Mouse (Mus musculus): ENCODE data around the gene Ifnar2. TPM values are rescaled to one million over a fixed set of nuclear protein-coding genes. Genes with fewer than 3 reads are reported as not detected.

The Ifnar2 gene
- polyA plus RNA-seq, 1 experiment from 2014 or later: 33.5 TPM

DNA sequence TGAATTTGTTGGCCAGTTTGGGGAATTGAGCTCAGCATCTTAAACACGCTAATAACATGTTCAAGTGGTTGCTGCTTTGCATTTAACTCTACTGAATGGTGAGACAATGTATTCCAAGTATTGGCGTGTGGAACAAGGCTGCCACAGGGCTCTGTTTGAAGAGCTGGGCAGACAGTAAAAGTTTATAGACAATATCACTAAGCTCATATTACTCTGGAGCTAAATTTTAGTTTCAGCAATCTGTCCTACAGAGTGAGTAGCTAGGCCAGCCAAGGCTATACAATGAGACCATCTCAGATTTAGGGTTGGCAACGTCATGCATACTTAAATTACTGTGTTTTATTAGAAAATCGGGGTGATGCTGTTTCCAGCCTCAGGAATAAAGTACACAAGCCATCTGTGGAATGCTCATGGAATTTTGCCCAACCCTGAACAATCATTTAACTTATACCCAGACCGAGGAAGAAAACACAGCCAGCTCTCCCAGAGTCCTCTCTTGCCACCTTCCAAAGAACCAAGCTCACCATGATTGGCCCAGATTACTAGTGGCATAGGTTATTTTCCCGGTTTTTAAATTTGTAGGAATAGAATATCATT lies 29.1 kb downstream of the Ifnar2 start:
- Histone ChIP-seq H3K4me3 (no peak overlapping the region), H3K4me1 (peaks cover 10% of the 10 kb centered on the region), H3K9me3 (no peaks in the 10 kb centered on the region), H3K36me3 (replicated peaks) (peaks cover 5% of the 10 kb centered on the region; the same call in 1 of the 2 replicates), H3K9ac (no peak overlapping the region), H3K4me2 (no peak overlapping the region), H3K27me3 (replicated peaks) (no peaks in the 10 kb centered on the region), H3K27ac (no peak overlapping the region)
- WGBS: 80% methylated on average over 6 of the region's 6 CpGs
- ATAC-seq (replicated peaks): no peak

DNA sequence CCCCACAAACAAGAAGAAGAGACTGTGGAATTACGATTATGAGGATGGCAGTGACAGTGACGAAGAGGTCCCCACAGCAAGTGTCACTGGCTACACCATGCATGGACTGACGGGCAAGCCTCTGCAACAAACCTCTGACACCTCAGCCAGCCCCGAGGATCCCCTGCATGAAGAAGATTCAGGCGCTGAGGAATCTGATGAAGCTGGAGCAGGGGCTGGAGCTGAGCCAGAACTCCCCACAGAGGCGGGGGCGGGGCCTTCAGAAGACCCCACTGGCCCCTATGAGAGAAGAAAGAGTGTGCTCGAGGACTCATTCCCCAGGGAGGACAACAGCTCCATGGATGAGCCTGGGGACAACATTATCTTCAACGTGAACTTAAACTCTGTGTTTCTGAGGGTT lies 31.2 kb downstream of the Ifnar2 start:
- no peak overlapping the region for H3K27ac ChIP-seq
- no peaks in the 10 kb centered on the region for H3K9me3 ChIP-seq
- H3K4me1 ChIP-seq: peaks cover 13% of the 10 kb centered on the region
- ATAC-seq (replicated peaks): no peak
- H3K4me3 ChIP-seq: no peak overlapping the region
- peaks cover 5% of the 10 kb centered on the region; the same call in 1 of the 2 replicates for H3K36me3 ChIP-seq (replicated peaks)
- H3K4me2 ChIP-seq: no peak overlapping the region
- no peaks in the 10 kb centered on the region for H3K27me3 ChIP-seq (replicated peaks)
- 83% methylated on average over 9 of the region's 9 CpGs for WGBS
- no peak overlapping the region for H3K9ac ChIP-seq

GRCm38 (mm10) chr16:91404187-91404586 lies 31.6 kb downstream of the Ifnar2 start:
- Histone ChIP-seq H3K4me1 (peaks cover 13% of the 10 kb centered on the region), H3K27ac (no peak overlapping the region), H3K27me3 (replicated peaks) (no peaks in the 10 kb centered on the region), H3K4me3 (no peak overlapping the region), H3K9me3 (no peaks in the 10 kb centered on the region), H3K4me2 (no peak overlapping the region), H3K9ac (no peak overlapping the region), H3K36me3 (replicated peaks) (peaks cover 5% of the 10 kb centered on the region; the same call in 1 of the 2 replicates)
- no peak for ATAC-seq (replicated peaks)
- WGBS: 93% methylated on average over 8 of the region's 8 CpGs

- ATAC-seq (replicated peaks): no peak
- H3K4me3 ChIP-seq: no peak overlapping the region
- H3K27ac ChIP-seq: no peak overlapping the region
- peaks cover 13% of the 10 kb centered on the region for H3K4me1 ChIP-seq
- H3K36me3 ChIP-seq (replicated peaks): peaks cover 5% of the 10 kb centered on the region; the same call in 1 of the 2 replicates
- no peaks in the 10 kb centered on the region for H3K27me3 ChIP-seq (replicated peaks)
- no peak overlapping the region for H3K9ac ChIP-seq
- WGBS: 70% methylated on average over 10 of the region's 10 CpGs
- no peak overlapping the region for H3K4me2 ChIP-seq
- H3K9me3 ChIP-seq: no peaks in the 10 kb centered on the region
Measured at GRCm38 (mm10) chr16:91404828-91405577, 32.4 kb downstream of the Ifnar2 start.

GRCm38 (mm10) chr16:91405640-91406584 lies 33.3 kb downstream of the Ifnar2 start, which contains the start of gene Il10rb:
TSS of gene Il10rb (plus strand) at chr16:91406164.
- H3K4me1 ChIP-seq: peaks cover 13% of the 10 kb centered on the region
- ATAC-seq (replicated peaks): peak; percentile 75
- H3K4me2 ChIP-seq: peak within 1 kb of the TSS; percentile 93
- peaks cover 5% of the 10 kb centered on the region; the same call in 1 of the 2 replicates for H3K36me3 ChIP-seq (replicated peaks)
- H3K9ac ChIP-seq: peak within 1 kb of the TSS; percentile 62
- H3K27ac ChIP-seq: peak within 1 kb of the TSS; percentile 39; the same call in 1 of the 2 replicates
- no peaks in the 10 kb centered on the region for H3K27me3 ChIP-seq (replicated peaks)
- peak within 1 kb of the TSS; percentile 49 for H3K4me3 ChIP-seq
- 5% methylated on average over 51 of the region's 51 CpGs for WGBS
- H3K9me3 ChIP-seq: no peaks in the 10 kb centered on the region

DNA sequence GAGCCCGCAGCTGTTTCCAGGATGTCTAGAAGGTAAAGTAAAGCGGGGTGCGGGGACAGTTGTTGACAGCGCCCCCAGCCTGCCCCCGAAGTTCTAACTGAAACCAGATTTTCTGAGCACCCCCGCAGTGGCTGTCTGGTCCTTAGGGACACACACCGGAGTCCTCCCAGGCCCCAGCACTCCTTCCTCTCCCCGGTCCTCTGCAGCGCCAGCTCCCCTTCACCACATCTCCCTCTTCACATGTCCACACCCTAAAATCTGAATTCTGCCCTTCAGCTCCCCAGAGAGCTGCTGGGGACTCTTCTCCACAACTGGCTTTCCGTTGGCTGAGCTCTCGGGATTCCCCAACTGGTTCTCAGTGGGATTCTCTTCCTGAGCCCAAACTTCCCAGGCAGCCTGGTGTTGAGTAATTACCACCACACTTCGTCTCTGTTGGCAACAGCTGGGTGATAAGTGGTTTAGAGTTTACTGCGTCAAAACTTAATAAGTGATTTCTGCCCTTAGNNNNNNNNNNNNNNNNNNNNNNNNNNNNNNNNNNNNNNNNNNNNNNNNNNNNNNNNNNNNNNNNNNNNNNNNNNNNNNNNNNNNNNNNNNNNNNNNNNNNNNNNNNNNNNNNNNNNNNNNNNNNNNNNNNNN lies 34.1 kb downstream of the Ifnar2 start:
- 2% methylated on average over 13 of the region's 13 CpGs for WGBS
- Histone ChIP-seq H3K27ac (peak overlapping the region; percentile 39; the same call in 1 of the 2 replicates), H3K27me3 (replicated peaks) (no peaks in the 10 kb centered on the region), H3K9ac (peak overlapping the region; percentile 62), H3K9me3 (no peaks in the 10 kb centered on the region), H3K4me1 (peaks cover 13% of the 10 kb centered on the region), H3K4me2 (peak overlapping the region; percentile 93), H3K36me3 (replicated peaks) (peaks cover 5% of the 10 kb centered on the region; the same call in 1 of the 2 replicates), H3K4me3 (peak overlapping the region; percentile 49)
- no peak; the same call in 1 of the 2 replicates for ATAC-seq (replicated peaks)

GRCm38 (mm10) chr16:91413102-91413844 lies 40.7 kb downstream of the Ifnar2 start:
- Histone ChIP-seq H3K4me1 (no peaks in the 10 kb centered on the region), H3K9ac (no peak overlapping the region), H3K4me3 (no peak overlapping the region), H3K4me2 (no peak overlapping the region), H3K27ac (no peak overlapping the region), H3K36me3 (replicated peaks) (no peaks in the 10 kb centered on the region), H3K9me3 (no peaks in the 10 kb centered on the region), H3K27me3 (replicated peaks) (no peaks in the 10 kb centered on the region)
- WGBS: 78% methylated on average over 12 of the region's 12 CpGs
- no peak for ATAC-seq (replicated peaks)

GRCm38 (mm10) chr16:91415391-91416189 lies 43.0 kb downstream of the Ifnar2 start:
- Histone ChIP-seq H3K36me3 (replicated peaks) (no peaks in the 10 kb centered on the region), H3K4me1 (no peaks in the 10 kb centered on the region), H3K9me3 (no peaks in the 10 kb centered on the region), H3K4me3 (no peak overlapping the region), H3K27ac (no peak overlapping the region), H3K4me2 (no peak overlapping the region), H3K27me3 (replicated peaks) (no peaks in the 10 kb centered on the region), H3K9ac (no peak overlapping the region)
- ATAC-seq (replicated peaks): no peak
- 87% methylated on average over 9 of the region's 9 CpGs for WGBS

DNA sequence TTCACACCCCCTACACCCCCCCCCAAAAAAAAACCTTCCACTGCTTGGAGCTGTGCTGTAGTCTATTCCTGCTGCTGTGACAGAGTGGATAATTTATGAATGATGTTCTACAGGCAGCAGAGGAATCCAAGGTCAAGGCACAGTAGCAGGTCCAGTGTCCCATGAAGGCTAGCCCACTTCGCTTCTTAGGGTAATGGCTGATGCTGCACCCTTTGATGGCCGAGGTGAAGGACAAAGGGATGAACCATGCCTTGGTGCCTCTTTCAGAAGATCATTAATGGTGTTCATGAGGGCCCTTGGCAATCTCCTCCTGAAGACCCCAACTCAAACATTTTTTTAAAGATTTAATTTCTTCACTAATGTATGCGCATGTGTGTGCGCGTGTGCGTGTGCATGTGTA lies 43.8 kb downstream of the Ifnar2 start:
- H3K36me3 ChIP-seq (replicated peaks): no peaks in the 10 kb centered on the region
- H3K27ac ChIP-seq: no peak overlapping the region
- no peak overlapping the region for H3K4me3 ChIP-seq
- no peak overlapping the region for H3K4me2 ChIP-seq
- 95% methylated on average over 6 of the region's 6 CpGs for WGBS
- no peaks in the 10 kb centered on the region for H3K27me3 ChIP-seq (replicated peaks)
- H3K4me1 ChIP-seq: no peaks in the 10 kb centered on the region
- H3K9ac ChIP-seq: no peak overlapping the region
- ATAC-seq (replicated peaks): no peak
- no peaks in the 10 kb centered on the region for H3K9me3 ChIP-seq

GRCm38 (mm10) chr16:91416938-91417337 lies 44.4 kb downstream of the Ifnar2 start:
- no peak overlapping the region for H3K4me3 ChIP-seq
- no peak for ATAC-seq (replicated peaks)
- H3K4me2 ChIP-seq: no peak overlapping the region
- H3K9ac ChIP-seq: no peak overlapping the region
- no peaks in the 10 kb centered on the region for H3K4me1 ChIP-seq
- H3K27ac ChIP-seq: no peak overlapping the region
- no peaks in the 10 kb centered on the region for H3K9me3 ChIP-seq
- WGBS: 85% methylated on average over 7 of the region's 7 CpGs
- H3K27me3 ChIP-seq (replicated peaks): no peaks in the 10 kb centered on the region
- H3K36me3 ChIP-seq (replicated peaks): no peaks in the 10 kb centered on the region

All from midbrain, embryonic 15.5 days (tissue).